8 mouse cellular contexts compared by ENCODE assay signal in genomic region chr19:4099056-4099455, GRCm38 (mm10). TPM values are rescaled to one million over a fixed set of nuclear protein-coding genes. Genes with fewer than 3 reads are reported as not detected.
DNase-seq lines count a peak whose midpoint lies in the region; ATAC-seq lines count a peak whose summit lies in the region.

No protein-coding gene starts in this region.

- no peak overlapping the region for H3K27ac ChIP-seq in hindbrain, embryonic 12.5 days

- H3K4me3 ChIP-seq in hindbrain, embryonic 12.5 days = peak overlapping the region; percentile 50; the same call in 1 of the 2 replicates

- whole genome bisulfite sequencing in hindbrain, embryonic 12.5 days = 11% methylated on average over 9 of the region's 9 CpGs

- H3K9me3 ChIP-seq in hindbrain, embryonic 12.5 days (replicated peaks) = no peaks in the 10 kb centered on the region

- peaks cover 49% of the 10 kb centered on the region for H3K4me1 ChIP-seq in hindbrain, embryonic 12.5 days

- H3K36me3 ChIP-seq in hindbrain, embryonic 12.5 days = no peaks in the 10 kb centered on the region

- H3K4me2 ChIP-seq in hindbrain, embryonic 12.5 days (replicated peaks) = 0 out of 2 replicates have a peak overlapping the region, but pooled peaks have one; percentile 69

- peak; percentile 92 for DNase-seq in MN1 (ENCODE audit: low spot score)
- peak; percentile 95 for DNase-seq in cerebellum, adult 9-10 months
- DNase-seq in frontal cortex, postnatal 14 days (ENCODE audit: low spot score in 2 of 2) = peak; percentile 72 to 86
- peak; percentile 90 to 91 for DNase-seq in layer of hippocampus, postnatal 10 days (ENCODE audit: low spot score in 2 of 2)
- peak; percentile 95 for DNase-seq in lung, postnatal 10 days
- peak; percentile 87 for DNase-seq in ovary, postnatal 14 days (ENCODE audit: low spot score)
- DNase-seq in thymus, postnatal 10 days (ENCODE audit: low spot score in 2 of 2) = peak; percentile 87 to 97

- ATAC-seq in hindbrain, embryonic 12.5 days (ENCODE audit: low FRiP score) = no peak

- H3K9ac ChIP-seq in hindbrain, embryonic 12.5 days = no peak overlapping the region

- peaks cover 43% of the 10 kb centered on the region for H3K27me3 ChIP-seq in hindbrain, embryonic 12.5 days

RNA-seq across cellular contexts. Expression of gene Pitpnm1, which starts 0.7 kb away (rescaled TPM):
- 19.6 and 24.4 TPM in 2 replicates for polyA plus RNA-seq in hindbrain, embryonic 12.5 days (2016; fragmentation: Nextera tagmentation; extraction: Ambion mirVana)
- 100 to 1,000 TPM; 178 to 201 TPM for total RNA-seq in layer of hippocampus, postnatal 10 days (2021)

RNA-seq across cellular contexts. Expression of gene Cdk2ap2, which starts 2.1 kb away (rescaled TPM):
- 65.6 and 76.9 TPM in 2 replicates for polyA plus RNA-seq in hindbrain, embryonic 12.5 days (2016; fragmentation: Nextera tagmentation; extraction: Ambion mirVana)
- 10 to 100 TPM; 21.5 to 23.6 TPM for total RNA-seq in layer of hippocampus, postnatal 10 days (2021)

RNA-seq across cellular contexts. Expression of gene Cabp2, which starts 17.7 kb away (rescaled TPM):
- not detected in 2 replicates for polyA plus RNA-seq in hindbrain, embryonic 12.5 days (2016; fragmentation: Nextera tagmentation; extraction: Ambion mirVana)
- total RNA-seq in layer of hippocampus, postnatal 10 days (2021) = not detected

RNA-seq across cellular contexts. Expression of gene Aip, which starts 26.6 kb away (rescaled TPM):
- 68.8 and 71.3 TPM in 2 replicates for polyA plus RNA-seq in hindbrain, embryonic 12.5 days (2016; fragmentation: Nextera tagmentation; extraction: Ambion mirVana)
- total RNA-seq in layer of hippocampus, postnatal 10 days (2021) = 10 to 100 TPM; 74.6 to 76.5 TPM

RNA-seq across cellular contexts. Expression of gene Gstp3, which starts 39.7 kb away (rescaled TPM):
- not detected in 2 replicates for polyA plus RNA-seq in hindbrain, embryonic 12.5 days (2016; fragmentation: Nextera tagmentation; extraction: Ambion mirVana)
- not detected for total RNA-seq in layer of hippocampus, postnatal 10 days (2021)
